Mouse (Mus musculus) heart, embryonic 12.5 days (tissue): ENCODE results near the gene Rgs9bp. TPM values are rescaled to one million over a fixed set of nuclear protein-coding genes. Genes with fewer than 3 reads are reported as not detected.

Experiments used
- ATAC-seq: fragments of 200-750 bp; cut with Nextera tagmentation; 2 replicates; pipeline ENCODE4 v1.8.0; 2017; ENCODE audit warnings: moderate TSS enrichment, moderate library complexity; ENCODE audit not compliant: insufficient number of reproducible peaks, low FRiP score
- H3K27ac ChIP-seq: fragments of 300-500 bp; sonication (generic); 2 replicates; pipeline ENCODE4 v1.5.1; 2016; ENCODE audit warnings: mild to moderate bottlenecking, moderate library complexity; ENCODE audit not compliant: poor library complexity, severe bottlenecking
- H3K27me3 ChIP-seq: fragments of 300-500 bp; sonication (generic); replicated peaks from 2 replicates; pipeline ENCODE4 v1.6.1; 2016; ENCODE audit warnings: mild to moderate bottlenecking, moderate library complexity
- H3K36me3 ChIP-seq: fragments of 300-500 bp; sonication (generic); 2 replicates; pipeline ENCODE4 v1.6.1; 2016; ENCODE audit warnings: mild to moderate bottlenecking, moderate library complexity
- H3K4me1 ChIP-seq: fragments of 300-500 bp; sonication (generic); replicated peaks from 2 replicates; pipeline ENCODE4 v1.6.1; 2016; ENCODE audit warnings: mild to moderate bottlenecking
- H3K4me2 ChIP-seq: fragments of 300-500 bp; sonication (generic); 2 replicates; pipeline ENCODE4 v1.6.1; 2016; ENCODE audit warnings: mild to moderate bottlenecking, moderate library complexity
- H3K4me3 ChIP-seq: fragments of 300-500 bp; sonication (generic); 2 replicates; pipeline ENCODE4 v1.5.1; 2016; ENCODE audit warnings: mild to moderate bottlenecking
- H3K9ac ChIP-seq: fragments of 300-500 bp; sonication (generic); 2 replicates; pipeline ENCODE4 v1.6.1; 2016; ENCODE audit warnings: mild to moderate bottlenecking, moderate library complexity
- H3K9me3 ChIP-seq: fragments of 300-500 bp; sonication (generic); replicated peaks from 2 replicates; pipeline ENCODE4 v1.6.1; 2016; ENCODE audit warnings: mild to moderate bottlenecking, moderate library complexity
- WGBS: fragments of 180-500 bp; shearing (Covaris S2); methylation state at CpG from one replicate; pipeline ENCODE4 v1.1.7; 2016; 5-methylcytosine and 5-hydroxymethylcytosine counted together
- polyA plus RNA-seq: library from polyadenylated mRNA; unstranded; fragments of >200 nt; fragmentation: Nextera tagmentation; extraction: Ambion mirVana; gene quantifications from 2 replicates; pipeline ENCODE4 v1.2.1, GENCODE M21; 2016

The Rgs9bp gene
- polyA plus RNA-seq, 1 experiment from 2014 or later, result 0.82 TPM

DNA sequence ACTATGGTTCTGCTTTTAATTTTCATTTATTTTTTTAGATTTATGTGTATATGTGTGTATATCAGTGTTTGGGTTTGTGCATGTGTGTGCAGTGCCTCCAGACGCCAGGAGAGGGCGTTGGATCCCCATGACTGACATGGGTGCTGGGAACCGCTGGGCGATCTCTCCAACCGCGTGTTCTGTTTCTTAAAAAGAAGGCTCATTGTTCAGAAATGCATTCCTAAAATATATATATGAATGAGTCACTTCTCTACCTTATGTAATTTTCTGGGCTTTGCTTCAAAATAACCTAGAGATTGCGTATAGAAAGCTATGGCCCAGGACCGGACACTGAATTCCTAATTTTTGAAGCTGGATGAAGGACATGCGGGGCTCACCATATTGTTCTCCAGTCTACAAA, 14.1 kb upstream of the Rgs9bp start:
- Histone ChIP-seq H3K27ac (no peak overlapping the region), H3K36me3 (peaks cover 55% of the 10 kb centered on the region), H3K4me3 (no peak overlapping the region), H3K4me2 (no peak overlapping the region), H3K9me3 (no peaks in the 10 kb centered on the region), H3K4me1 (0 out of 2 replicates have a peak, but pooled peaks cover 3% of the 10 kb centered on the region), H3K9ac (no peak overlapping the region), H3K27me3 (no peaks in the 10 kb centered on the region)
- no peak for ATAC-seq
- WGBS, result 89% methylated on average over 9 of the region's 9 CpGs

DNA sequence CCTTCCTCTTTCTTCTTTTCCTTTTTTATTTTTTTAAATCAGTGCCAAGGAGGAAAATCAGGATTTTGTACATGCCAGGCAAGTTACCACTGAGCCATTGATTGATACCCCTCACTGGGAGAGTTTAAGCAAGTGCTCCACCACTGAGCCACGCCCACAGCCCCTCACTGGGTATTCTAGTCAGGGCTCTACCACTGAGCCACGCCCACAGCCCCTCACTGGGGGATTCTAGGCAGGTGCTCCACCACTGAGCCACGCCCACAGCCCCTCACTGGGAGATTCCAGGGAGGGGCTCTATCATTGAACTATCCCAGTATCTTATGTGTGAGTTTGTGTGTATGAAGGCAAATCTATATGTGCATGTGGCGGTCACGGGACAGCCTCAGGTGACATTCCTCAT, 8.9 kb upstream of the Rgs9bp start:
- no peak overlapping the region for H3K4me2 ChIP-seq
- H3K9me3 ChIP-seq, result no peaks in the 10 kb centered on the region
- 93% methylated on average over 5 of the region's 5 CpGs for WGBS
- H3K4me1 ChIP-seq, result 0 out of 2 replicates have a peak, but pooled peaks cover 3% of the 10 kb centered on the region
- ATAC-seq, result no peak
- peaks cover 59% of the 10 kb centered on the region for H3K36me3 ChIP-seq
- H3K27ac ChIP-seq, result no peak overlapping the region
- no peak overlapping the region for H3K9ac ChIP-seq
- no peak overlapping the region for H3K4me3 ChIP-seq
- no peaks in the 10 kb centered on the region for H3K27me3 ChIP-seq

DNA sequence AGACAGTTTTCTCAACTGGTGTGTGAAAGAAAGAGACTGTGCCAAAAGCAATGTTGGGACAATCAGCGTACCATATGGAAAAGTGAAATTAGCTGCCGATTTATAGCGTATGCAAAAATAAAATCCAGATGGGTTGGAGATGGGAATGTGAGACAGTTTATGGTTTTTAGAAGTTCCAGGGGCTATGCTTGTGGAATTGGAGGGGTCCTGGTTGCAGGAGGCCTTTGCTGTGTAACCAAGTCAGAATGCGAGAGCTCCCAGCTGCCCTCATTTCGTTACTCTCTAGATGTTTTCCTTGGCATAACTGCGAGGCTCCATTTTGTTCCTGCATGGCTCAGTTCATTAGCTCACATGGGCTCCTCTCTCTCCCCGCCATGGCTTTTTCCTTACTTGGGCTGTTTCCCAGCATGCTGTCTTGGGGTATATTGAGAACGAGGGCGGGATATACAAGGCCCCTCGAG, 5.4 kb upstream of the Rgs9bp start:
- Histone ChIP-seq H3K4me2 (no peak overlapping the region), H3K27ac (no peak overlapping the region)
- 92% methylated on average over 10 of the region's 10 CpGs for WGBS

DNA sequence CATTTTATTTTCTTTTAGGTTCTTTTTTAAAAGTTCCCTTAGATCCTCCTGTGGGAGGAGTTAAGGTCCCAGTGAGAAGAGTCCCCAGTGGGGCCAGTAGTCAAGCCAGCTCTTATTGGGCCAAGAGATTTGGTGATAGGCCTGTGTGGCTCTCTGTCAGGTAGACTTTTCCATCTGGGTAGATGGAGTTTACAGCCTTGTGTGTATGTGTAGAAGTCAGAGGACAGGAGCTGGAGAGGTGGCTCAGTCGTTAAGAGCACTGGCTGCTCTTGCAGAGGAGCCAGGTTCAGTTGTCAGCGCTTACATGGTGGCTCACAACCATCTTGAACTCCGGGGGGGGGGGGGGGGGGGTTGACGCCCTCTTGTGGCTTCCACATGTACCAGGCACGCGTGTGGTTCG, 4.1 kb upstream of the Rgs9bp start:
- Histone ChIP-seq H3K27ac (no peak overlapping the region), H3K9ac (no peak overlapping the region), H3K4me3 (no peak overlapping the region), H3K36me3 (peaks cover 28% of the 10 kb centered on the region), H3K4me2 (no peak overlapping the region), H3K4me1 (peaks cover 16% of the 10 kb centered on the region), H3K27me3 (peaks cover 5% of the 10 kb centered on the region; the same call in 1 of the 2 replicates), H3K9me3 (no peaks in the 10 kb centered on the region)
- ATAC-seq, result no peak
- WGBS, result 70% methylated on average over 7 of the region's 7 CpGs

More for the DNA sequence above, 5.4 kb upstream of the Rgs9bp start:
- no peak for ATAC-seq
- H3K4me3 ChIP-seq, result no peak overlapping the region
- no peaks in the 10 kb centered on the region for H3K27me3 ChIP-seq
- peaks cover 38% of the 10 kb centered on the region for H3K36me3 ChIP-seq
- no peak overlapping the region for H3K9ac ChIP-seq
- H3K9me3 ChIP-seq, result no peaks in the 10 kb centered on the region
- H3K4me1 ChIP-seq, result peaks cover 16% of the 10 kb centered on the region

DNA sequence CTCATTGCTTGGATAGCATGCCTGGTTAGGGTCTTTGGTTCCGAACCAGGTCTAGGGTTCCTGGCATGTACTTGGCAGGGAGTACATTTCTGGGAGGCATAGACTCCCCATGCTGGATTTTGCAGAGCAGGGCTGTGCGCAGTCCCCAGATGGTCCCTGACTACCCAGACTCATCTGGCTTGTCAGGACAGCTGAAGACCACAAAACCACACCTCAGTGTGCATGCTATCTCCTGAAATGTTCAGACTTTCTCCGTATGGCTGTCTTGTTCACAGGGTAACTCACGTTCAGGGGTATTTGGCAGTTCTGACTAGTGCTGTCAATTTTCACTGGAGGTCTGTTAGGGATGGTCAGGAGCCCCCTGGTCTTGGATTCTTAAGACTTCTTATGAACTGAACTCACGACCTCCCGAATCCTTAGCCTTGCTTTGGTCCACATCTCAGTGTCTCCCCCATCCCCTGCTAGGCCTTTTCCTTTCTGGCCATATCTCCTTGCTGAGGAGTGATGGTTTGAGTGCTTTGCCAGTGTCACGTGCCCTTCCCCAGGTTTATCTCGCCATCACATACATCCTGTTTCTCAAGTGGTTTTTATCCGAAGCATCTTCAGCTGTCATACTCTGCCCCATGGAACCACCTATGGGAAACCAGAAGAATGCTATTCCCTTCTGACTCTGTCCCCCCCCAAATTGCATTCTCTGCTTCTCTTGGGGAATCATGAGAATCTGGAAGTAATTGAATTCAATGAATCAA, 3.5 kb upstream of the Rgs9bp start:
- Histone ChIP-seq H3K4me1 (peaks cover 22% of the 10 kb centered on the region), H3K27me3 (peaks cover 11% of the 10 kb centered on the region), H3K9ac (no peak overlapping the region), H3K36me3 (peaks cover 24% of the 10 kb centered on the region), H3K4me2 (no peak overlapping the region), H3K9me3 (no peaks in the 10 kb centered on the region), H3K4me3 (no peak overlapping the region), H3K27ac (no peak overlapping the region)
- WGBS, result 66% methylated on average over 9 of the region's 9 CpGs
- ATAC-seq, result no peak

DNA sequence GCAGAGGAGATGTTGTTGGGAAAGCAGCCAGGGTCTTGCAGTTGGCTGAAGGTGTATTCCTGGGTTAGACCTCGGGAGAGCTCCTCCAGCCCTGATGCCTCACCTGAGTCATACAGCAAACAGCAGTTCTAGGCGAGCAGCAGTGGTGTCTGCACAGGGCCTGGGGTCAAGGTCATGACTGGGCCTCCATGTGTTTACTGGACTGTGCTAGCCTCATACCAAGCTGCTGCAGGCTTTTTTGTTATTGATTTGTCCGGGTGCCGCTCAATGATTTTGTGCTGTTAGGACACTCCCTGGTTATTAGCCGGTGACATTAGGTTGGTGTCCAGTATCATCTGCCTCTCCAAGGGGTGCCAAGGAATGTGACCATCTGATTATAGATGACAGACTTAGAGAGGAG, 2.3 kb upstream of the Rgs9bp start:
- Histone ChIP-seq H3K9me3 (no peaks in the 10 kb centered on the region), H3K4me3 (no peak overlapping the region), H3K9ac (no peak overlapping the region), H3K27ac (no peak overlapping the region), H3K4me2 (0 out of 2 replicates have a peak overlapping the region, but pooled peaks have one; percentile 100), H3K4me1 (peaks cover 29% of the 10 kb centered on the region), H3K36me3 (peaks cover 13% of the 10 kb centered on the region), H3K27me3 (peaks cover 21% of the 10 kb centered on the region)
- 73% methylated on average over 5 of the region's 5 CpGs for WGBS
- no peak for ATAC-seq

DNA sequence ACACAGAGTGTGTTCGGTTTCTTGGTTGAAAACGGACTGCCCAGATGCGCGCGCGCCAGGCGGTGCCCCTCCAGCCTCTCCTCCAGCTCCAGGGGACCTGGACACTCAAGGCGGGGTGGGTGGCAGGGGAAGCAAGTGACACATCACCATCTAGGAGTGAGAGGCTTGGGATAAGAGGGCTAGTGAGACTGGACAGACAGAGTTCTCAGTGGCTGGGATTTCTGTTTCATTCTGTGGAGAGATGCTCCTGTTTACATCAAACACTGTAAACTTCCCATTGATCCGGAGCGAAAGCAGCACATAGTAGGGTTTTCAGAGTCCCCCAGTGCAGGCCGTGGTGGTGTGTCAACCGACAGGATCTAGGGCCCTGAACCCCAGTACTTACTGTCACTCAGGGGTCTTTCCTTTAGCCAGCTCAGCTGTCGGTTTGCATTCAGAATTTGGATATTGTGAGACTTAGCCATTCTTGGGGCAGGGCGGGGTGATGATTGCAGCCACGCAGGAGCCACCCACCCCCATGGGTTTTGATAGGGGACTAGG, 1.6 kb upstream of the Rgs9bp start:
- H3K4me1 ChIP-seq, result peaks cover 29% of the 10 kb centered on the region
- H3K9me3 ChIP-seq, result no peaks in the 10 kb centered on the region
- H3K27me3 ChIP-seq, result peaks cover 26% of the 10 kb centered on the region
- ATAC-seq, result no peak
- H3K4me2 ChIP-seq, result peak overlapping the region; percentile 100
- peaks cover 5% of the 10 kb centered on the region for H3K36me3 ChIP-seq
- 21% methylated on average over 15 of the region's 15 CpGs for WGBS
- H3K27ac ChIP-seq, result no peak overlapping the region
- H3K9ac ChIP-seq, result peak overlapping the region; percentile 89
- peak overlapping the region; percentile 88 for H3K4me3 ChIP-seq

DNA sequence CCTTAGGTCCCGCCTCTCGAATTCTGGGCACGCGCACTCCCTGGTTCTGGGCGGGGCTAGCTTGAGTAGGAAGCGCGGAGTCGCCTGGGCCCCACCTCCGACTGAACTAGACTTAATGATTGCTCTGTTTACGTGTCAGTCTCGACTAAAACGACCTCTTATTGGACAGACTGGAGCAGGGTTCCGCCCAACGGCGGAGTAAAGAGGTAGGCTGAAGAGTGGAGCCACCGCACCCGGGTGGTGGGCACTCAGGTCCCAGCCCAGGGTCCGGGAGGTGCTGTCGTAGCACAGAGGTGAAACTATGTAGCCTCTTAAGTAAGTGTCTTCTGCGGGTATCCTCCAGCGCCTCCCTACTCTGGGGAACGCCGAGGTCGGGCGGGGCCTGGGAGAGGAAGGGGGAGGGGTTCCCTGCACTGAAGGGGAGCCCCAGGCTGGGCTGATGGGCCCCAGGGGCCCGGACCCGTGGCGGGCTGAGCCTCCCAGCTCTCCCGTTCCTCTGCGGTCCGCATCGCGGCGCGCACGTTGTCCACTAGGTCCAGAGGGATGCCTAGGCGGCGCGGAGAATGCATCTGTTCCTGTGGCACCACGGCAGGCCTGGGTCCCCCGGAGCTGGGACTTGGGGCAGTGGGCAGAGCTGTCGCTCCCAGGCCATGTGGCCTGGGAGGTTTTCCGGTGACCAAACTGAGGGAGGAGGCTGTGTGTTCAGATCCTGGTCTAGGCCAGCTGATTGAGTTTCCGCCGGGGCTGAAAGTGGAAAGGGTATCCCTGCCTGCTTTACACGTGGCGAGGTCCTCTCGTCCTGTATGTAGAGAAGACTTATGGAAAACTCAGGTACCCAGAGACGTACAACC, 898 bp upstream of the Rgs9bp start, which contains the start of gene Ankrd27:
Gene Ankrd27 (plus strand): TSS at position 190 of the 851 bp plus-strand sequence.
- H3K4me3 ChIP-seq, result peak within 1 kb of the TSS; percentile 88
- WGBS, result under 1% methylated on average over 49 of the region's 49 CpGs
- H3K9me3 ChIP-seq, result no peaks in the 10 kb centered on the region
- H3K36me3 ChIP-seq, result no peaks in the 10 kb centered on the region
- H3K9ac ChIP-seq, result peak within 1 kb of the TSS; percentile 89
- H3K4me2 ChIP-seq, result peak within 1 kb of the TSS; percentile 100
- peaks cover 26% of the 10 kb centered on the region for H3K27me3 ChIP-seq
- H3K4me1 ChIP-seq, result peaks cover 29% of the 10 kb centered on the region
- peak; percentile 97 for ATAC-seq
- peak within 1 kb of the TSS; percentile 76 for H3K27ac ChIP-seq

DNA sequence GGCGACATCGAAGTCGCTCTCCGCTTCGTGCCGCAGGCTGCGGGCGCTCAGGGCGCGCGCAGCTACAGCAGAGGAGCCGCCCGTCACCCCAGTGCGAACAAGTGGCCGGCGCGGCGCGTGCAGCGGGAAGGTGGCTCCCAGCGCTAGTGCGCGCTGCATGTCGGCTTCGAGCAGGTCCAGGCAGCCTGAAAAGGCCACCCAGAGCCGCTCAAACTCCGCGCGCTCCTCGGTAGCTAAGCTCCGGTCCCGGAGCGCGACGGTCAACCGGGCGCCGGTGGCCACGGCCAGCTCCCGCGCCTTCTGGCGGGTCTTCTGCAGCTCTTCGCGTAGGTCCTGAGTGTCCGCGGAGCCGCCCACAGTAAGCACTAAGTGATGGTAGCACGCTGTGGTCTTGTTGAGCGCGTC, 594 bp downstream of the Rgs9bp start:
- ATAC-seq, result no peak
- H3K9ac ChIP-seq, result peak overlapping the region; percentile 64
- H3K4me1 ChIP-seq, result peaks cover 29% of the 10 kb centered on the region
- H3K4me3 ChIP-seq, result peak overlapping the region; percentile 88
- no peaks in the 10 kb centered on the region for H3K9me3 ChIP-seq
- H3K27ac ChIP-seq, result no peak overlapping the region
- no peaks in the 10 kb centered on the region for H3K36me3 ChIP-seq
- H3K4me2 ChIP-seq, result peak overlapping the region; percentile 100
- peaks cover 26% of the 10 kb centered on the region for H3K27me3 ChIP-seq
- WGBS, result under 1% methylated on average over 50 of the region's 50 CpGs

DNA sequence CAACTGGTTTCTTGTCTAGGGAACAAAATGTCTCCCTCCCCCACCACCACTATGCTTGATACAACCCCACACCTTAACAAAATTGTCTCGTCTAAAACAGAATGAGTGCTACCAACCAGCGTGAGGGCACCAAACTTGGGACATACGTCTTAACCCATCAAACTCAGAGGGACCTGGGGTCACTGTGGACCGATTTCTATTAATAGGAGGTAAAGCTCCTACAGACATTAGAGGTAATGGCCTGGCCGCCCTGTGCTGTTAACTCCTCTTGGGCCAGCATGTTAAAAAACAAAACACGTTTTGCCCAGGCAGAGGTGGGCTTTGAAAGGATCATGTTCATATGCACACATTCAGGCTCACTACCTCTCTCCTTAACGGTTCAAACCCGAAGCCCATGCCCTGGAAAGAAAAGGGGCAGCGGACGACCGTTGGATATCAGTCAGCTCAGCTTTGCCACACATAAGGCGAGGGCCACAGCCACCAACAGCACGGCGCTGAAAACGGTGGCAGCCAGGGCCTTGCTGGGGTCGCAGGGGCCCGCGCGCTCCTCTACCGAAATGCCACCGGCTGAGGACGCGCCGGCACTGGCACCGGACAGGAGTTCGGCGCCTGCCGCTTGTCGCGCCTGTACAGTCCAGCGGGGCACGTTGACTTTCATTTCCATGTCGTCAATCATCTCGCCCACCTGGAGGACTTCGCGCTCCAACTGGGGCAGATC, 1.2 kb downstream of the Rgs9bp start:
- Histone ChIP-seq H3K4me1 (peaks cover 29% of the 10 kb centered on the region), H3K4me2 (peak overlapping the region; percentile 100), H3K27ac (no peak overlapping the region), H3K9ac (peak overlapping the region; percentile 64), H3K36me3 (no peaks in the 10 kb centered on the region), H3K9me3 (no peaks in the 10 kb centered on the region), H3K4me3 (peak overlapping the region; percentile 88), H3K27me3 (peaks cover 26% of the 10 kb centered on the region)
- no peak for ATAC-seq
- 4% methylated on average over 34 of the region's 36 CpGs for WGBS
